Mouse (Mus musculus) intestine, embryonic 16.5 days (tissue): Measurements from ENCODE around the gene Hist1h4n. TPM values are rescaled to one million over a fixed set of nuclear protein-coding genes. Genes with fewer than 3 reads are reported as not detected.
A peak's percentile ranks its signal among the peaks of the same experiment; 100 is the strongest.
"Not testable (repeated sequence)": the region's sequence is repeated elsewhere in the genome, so short reads cannot be mapped to it uniquely, and the experiment has no call there.

Source experiments
- ATAC-seq: fragments of 200-750 bp; cut with Nextera tagmentation; 2 replicates; pipeline ENCODE4 v1.8.0; 2017; ENCODE audit warnings: moderate TSS enrichment, moderate library complexity
- H3K27ac ChIP-seq: fragments of 300-500 bp; sonication (generic); 2 replicates; pipeline ENCODE4 v1.5.1; 2014; ENCODE audit warnings: mild to moderate bottlenecking, low read length
- H3K27me3 ChIP-seq: fragments of 300-500 bp; sonication (generic); replicated peaks from 2 replicates; pipeline ENCODE4 v1.6.1; 2014; ENCODE audit warnings: low read length, control low read depth, mixed read lengths; ENCODE audit not compliant: control insufficient read depth, insufficient read depth
- H3K36me3 ChIP-seq: fragments of 300-500 bp; sonication (generic); 2 replicates; pipeline ENCODE4 v1.6.1; 2014; ENCODE audit warnings: low read length, control low read depth; ENCODE audit not compliant: control insufficient read depth, insufficient read depth
- H3K4me1 ChIP-seq: fragments of 300-500 bp; sonication (generic); 2 replicates; pipeline ENCODE4 v1.6.1; 2014; ENCODE audit warnings: low read length, control low read depth, mixed read lengths; ENCODE audit not compliant: control insufficient read depth, insufficient read depth
- H3K4me2 ChIP-seq: fragments of 300-500 bp; sonication (generic); 2 replicates; pipeline ENCODE4 v1.6.1; 2014; ENCODE audit warnings: low read depth, low read length, control low read depth
- H3K4me3 ChIP-seq: fragments of 300-500 bp; sonication (generic); 2 replicates; pipeline ENCODE4 v1.5.1; 2014; ENCODE audit warnings: mild to moderate bottlenecking, low read length
- H3K9ac ChIP-seq: fragments of 300-500 bp; sonication (generic); 2 replicates; pipeline ENCODE4 v1.6.1; 2014; ENCODE audit warnings: low read depth, low read length
- H3K9me3 ChIP-seq: fragments of 300-500 bp; sonication (generic); 2 replicates; pipeline ENCODE4 v1.6.1; 2016; ENCODE audit warnings: low read length, control low read depth; ENCODE audit not compliant: control insufficient read depth
- WGBS: fragments of 180-500 bp; shearing (Covaris S2); extraction: QIAGEN DNeasy Blood & Tissue Kit; methylation state at CpG from one replicate; pipeline ENCODE4 v1.1.7; 2014; 5-methylcytosine and 5-hydroxymethylcytosine counted together
- polyA plus RNA-seq: library from polyadenylated mRNA; unstranded; fragments of >200 nt; fragmentation: Nextera tagmentation; extraction: Ambion mirVana; gene quantifications from 2 replicates; pipeline ENCODE4 v1.2.1, GENCODE M21; 2015

Gene Hist1h4n
- polyA plus RNA-seq, 1 experiment from 2014 or later: 9.6 TPM

GRCm38 (mm10) chr13:21803058-21803457, 28.9 kb downstream of the Hist1h4n start:
- peak; percentile 84 for ATAC-seq
- H3K4me2 ChIP-seq, H3K4me3 ChIP-seq, H3K4me1 ChIP-seq, H3K27me3 ChIP-seq, H3K9me3 ChIP-seq, H3K27ac ChIP-seq, H3K36me3 ChIP-seq, H3K9ac ChIP-seq: not testable (repeated sequence)
- no CpG with 5 or more reads among the region's 4 CpGs for WGBS

GRCm38 (mm10) chr13:21797163-21797562, 34.8 kb downstream of the Hist1h4n start:
- not testable (repeated sequence) for H3K27ac ChIP-seq, H3K36me3 ChIP-seq, H3K9ac ChIP-seq, H3K4me3 ChIP-seq, H3K4me2 ChIP-seq, H3K27me3 ChIP-seq, H3K4me1 ChIP-seq, ATAC-seq, H3K9me3 ChIP-seq

- WGBS: 92% methylated on average over 7 of the region's 7 CpGs
- ATAC-seq: no peak
- no peaks in the 10 kb centered on the region for H3K36me3 ChIP-seq
Measured at GRCm38 (mm10) chr13:21795584-21795983, 36.4 kb downstream of the Hist1h4n start.

GRCm38 (mm10) chr13:21790601-21791283, 41.3 kb downstream of the Hist1h4n start:
- WGBS: 8% methylated on average over 17 of the region's 18 CpGs
- H3K9me3 ChIP-seq: no peaks in the 10 kb centered on the region
- peak overlapping the region; percentile 62 for H3K4me2 ChIP-seq
- H3K4me1 ChIP-seq: peaks cover 11% of the 10 kb centered on the region
- H3K9ac ChIP-seq: peak overlapping the region; percentile 68
- H3K27me3 ChIP-seq: no peaks in the 10 kb centered on the region
- no peaks in the 10 kb centered on the region for H3K36me3 ChIP-seq
- 0 out of 2 replicates have a peak, but pooled peaks have one; percentile 4 for ATAC-seq
- H3K4me3 ChIP-seq: peak overlapping the region; percentile 36
- H3K27ac ChIP-seq: peak overlapping the region; percentile 56

More at GRCm38 (mm10) chr13:21795584-21795983, 36.4 kb downstream of the Hist1h4n start:
- H3K4me2 ChIP-seq: no peak overlapping the region
- no peak overlapping the region for H3K27ac ChIP-seq
- H3K4me3 ChIP-seq: no peak overlapping the region
- no peak overlapping the region for H3K9ac ChIP-seq
- no peaks in the 10 kb centered on the region for H3K27me3 ChIP-seq
- no peaks in the 10 kb centered on the region for H3K9me3 ChIP-seq
- H3K4me1 ChIP-seq: peaks cover under 1% of the 10 kb centered on the region; the same call in 1 of the 2 replicates

- H3K9me3 ChIP-seq: no peaks in the 10 kb centered on the region
- H3K27ac ChIP-seq: no peak overlapping the region
- ATAC-seq: no peak
- WGBS: 47% methylated on average over 6 of the region's 6 CpGs
- H3K4me2 ChIP-seq: no peak overlapping the region
- H3K27me3 ChIP-seq: no peaks in the 10 kb centered on the region
- no peaks in the 10 kb centered on the region for H3K36me3 ChIP-seq
- peaks cover 12% of the 10 kb centered on the region for H3K4me1 ChIP-seq
- no peak overlapping the region for H3K4me3 ChIP-seq
- no peak overlapping the region for H3K9ac ChIP-seq
Measured at GRCm38 (mm10) chr13:21789925-21790324, 42.1 kb downstream of the Hist1h4n start.

- peak overlapping the region; percentile 16; the same call in 1 of the 2 replicates for H3K4me3 ChIP-seq
- peaks cover 20% of the 10 kb centered on the region for H3K4me1 ChIP-seq
- peak overlapping the region; percentile 33 for H3K27ac ChIP-seq
- no peaks in the 10 kb centered on the region for H3K36me3 ChIP-seq
- H3K27me3 ChIP-seq: no peaks in the 10 kb centered on the region
- 28% methylated on average over 13 of the region's 21 CpGs for WGBS
- H3K4me2 ChIP-seq: peak overlapping the region; percentile 43
- H3K9me3 ChIP-seq: no peaks in the 10 kb centered on the region
- peak overlapping the region; percentile 57; the same call in 1 of the 2 replicates for H3K9ac ChIP-seq
- ATAC-seq: no peak; the same call in 1 of the 2 replicates
Measured at GRCm38 (mm10) chr13:21787760-21788593, 44.0 kb downstream of the Hist1h4n start.

GRCm38 (mm10) chr13:21786899-21787629, 44.9 kb downstream of the Hist1h4n start, which contains the start of the genes Hist1h2an and Hist1h2bp:
Gene Hist1h2an (minus strand): TSS chr13:21787218.
Gene Hist1h2bp (plus strand): TSS chr13:21787461.
- not testable (repeated sequence) for H3K9me3 ChIP-seq, H3K27me3 ChIP-seq, H3K36me3 ChIP-seq
- peak within 1 kb of the TSS; percentile 50 for H3K4me2 ChIP-seq
- peaks cover 23% of the 10 kb centered on the region for H3K4me1 ChIP-seq
- ATAC-seq: peak; percentile 92
- peak within 1 kb of the TSS; percentile 36 for H3K4me3 ChIP-seq
- H3K27ac ChIP-seq: peak within 1 kb of the TSS; percentile 73
- peak within 1 kb of the TSS; percentile 58; the same call in 1 of the 2 replicates for H3K9ac ChIP-seq
- WGBS: 0% methylated on average over 34 of the region's 63 CpGs

GRCm38 (mm10) chr13:21786189-21786898, 45.7 kb downstream of the Hist1h4n start:
- Histone ChIP-seq H3K4me1 (peaks cover 23% of the 10 kb centered on the region), H3K27me3 (no peaks in the 10 kb centered on the region), H3K36me3 (no peaks in the 10 kb centered on the region), H3K4me2 (peak overlapping the region; percentile 50), H3K27ac (peak overlapping the region; percentile 68), H3K9me3 (no peaks in the 10 kb centered on the region), H3K9ac (peak overlapping the region; percentile 58; the same call in 1 of the 2 replicates), H3K4me3 (peak overlapping the region; percentile 36)
- WGBS: 5% methylated on average over 8 of the region's 8 CpGs
- ATAC-seq: no peak
